Mouse (Mus musculus) small intestine, adult 2 months (tissue): ENCODE measurements around the gene Ffar1. TPM values are rescaled to one million over a fixed set of nuclear protein-coding genes. Genes with fewer than 3 reads are reported as not detected.

Source experiments
- H3K27ac ChIP-seq: fragments of 200-500 bp; 2 replicates; pipeline ENCODE4 v1.5.1; 2012; ENCODE audit warnings: low read depth, low read length, control low read depth, inconsistent platforms; ENCODE audit not compliant: insufficient read depth
- H3K27me3 ChIP-seq: fragments of 200-500 bp; 2 replicates; pipeline ENCODE4 v1.6.1; 2012; ENCODE audit warnings: mild to moderate bottlenecking, moderate library complexity, low read length, inconsistent platforms; ENCODE audit not compliant: control insufficient read depth, insufficient read depth
- H3K36me3 ChIP-seq: fragments of 200-500 bp; 2 replicates; pipeline ENCODE4 v1.6.1; 2012; ENCODE audit warnings: mild to moderate bottlenecking, low read length, control low read depth, inconsistent platforms; ENCODE audit not compliant: control insufficient read depth, insufficient read depth
- H3K4me1 ChIP-seq: fragments of 200-500 bp; 2 replicates; pipeline ENCODE4 v1.6.1; 2012; ENCODE audit warnings: low read length, inconsistent platforms, mixed read lengths; ENCODE audit not compliant: control insufficient read depth, insufficient read depth, insufficient read length
- H3K4me3 ChIP-seq: fragments of 200-500 bp; 2 replicates; pipeline ENCODE4 v1.5.1; 2012; ENCODE audit warnings: low read depth, mild to moderate bottlenecking, control low read depth, inconsistent platforms, low read length, moderate library complexity
- CTCF ChIP-seq: fragments of 200-500 bp; IDR thresholded peaks from 2 replicates; pipeline ENCODE4 v1.5.1; 2012; ENCODE audit warnings: low read depth, mild to moderate bottlenecking, control low read depth, inconsistent platforms, low read length, moderate library complexity, mixed read lengths; ENCODE audit not compliant: insufficient replicate concordance, insufficient read length; ENCODE audit errors: extremely low read depth
- POLR2A ChIP-seq: fragments of 200-500 bp; IDR thresholded peaks from 2 replicates; pipeline ENCODE4 v1.6.1; 2012; ENCODE audit warnings: low read depth, mild to moderate bottlenecking, control low read depth, inconsistent platforms, low read length, moderate library complexity
- WGBS: fragments of 180-500 bp; shearing (Covaris S2); methylation state at CpG from one replicate; pipeline ENCODE4 v1.1.7; 2018; 5-methylcytosine and 5-hydroxymethylcytosine counted together
- polyA plus RNA-seq: library from polyadenylated mRNA; depleted of rRNA; stranded (reverse); fragments of >200 nt; gene quantifications from 2 replicates; pipeline ENCODE4 v1.2.3, GENCODE M21; 2012; rRNA removed

Gene Ffar1
- 0.66 and 2.2 TPM in 2 replicates for polyA plus RNA-seq

GRCm38 (mm10) chr7:30861464-30861863 lies at the start of gene Ffar1:
Gene Ffar1 (minus strand): TSS chr7:30861564.
- Histone ChIP-seq H3K4me1 (no peaks in the 10 kb centered on the region; the same call in 1 of the 2 replicates), H3K4me3 (no peak within 1 kb of the TSS), H3K27ac (no peak within 1 kb of the TSS), H3K27me3 (no peaks in the 10 kb centered on the region), H3K36me3 (no peaks in the 10 kb centered on the region)
- 72% methylated on average over 12 of the region's 12 CpGs for WGBS
- TF ChIP-seq POLR2A (no peak), CTCF (no peak)

GRCm38 (mm10) chr7:30909773-30910172 lies 48.4 kb upstream of the Ffar1 start:
- Histone ChIP-seq H3K27ac (no peak overlapping the region), H3K4me3 (no peak overlapping the region), H3K4me1 (peaks cover 14% of the 10 kb centered on the region), H3K27me3 (no peaks in the 10 kb centered on the region), H3K36me3 (no peaks in the 10 kb centered on the region)
- WGBS = 30% methylated on average over 6 of the region's 6 CpGs
- TF ChIP-seq POLR2A = no peak
- TF ChIP-seq CTCF = no peak

- Histone ChIP-seq H3K4me3 (peak overlapping the region; percentile 43), H3K27me3 (no peaks in the 10 kb centered on the region), H3K36me3 (no peaks in the 10 kb centered on the region), H3K4me1 (peaks cover 14% of the 10 kb centered on the region), H3K27ac (no peak overlapping the region)
- 22% methylated on average over 17 of the region's 17 CpGs for WGBS
- no peak for TF ChIP-seq CTCF
- no peak for TF ChIP-seq POLR2A
Measured at GRCm38 (mm10) chr7:30908992-30909431, 47.6 kb upstream of the Ffar1 start.

- Histone ChIP-seq H3K4me1 (peaks cover 14% of the 10 kb centered on the region), H3K27me3 (no peaks in the 10 kb centered on the region), H3K27ac (no peak overlapping the region), H3K4me3 (peak overlapping the region; percentile 43), H3K36me3 (no peaks in the 10 kb centered on the region)
- TF ChIP-seq POLR2A (no peak), CTCF (no peak)
- 2% methylated on average over 24 of the region's 26 CpGs for WGBS
Measured at GRCm38 (mm10) chr7:30908277-30908991, 47.1 kb upstream of the Ffar1 start.

- Histone ChIP-seq H3K4me3 (no peak overlapping the region), H3K36me3 (no peaks in the 10 kb centered on the region), H3K27me3 (no peaks in the 10 kb centered on the region), H3K27ac (no peak overlapping the region), H3K4me1 (peaks cover 4% of the 10 kb centered on the region)
- WGBS = 18% methylated on average over 4 of the region's 4 CpGs
- no peak for TF ChIP-seq POLR2A
- TF ChIP-seq CTCF = peak; percentile 47; the same call in 1 of the 2 replicates
Measured at GRCm38 (mm10) chr7:30904042-30904441, 42.7 kb upstream of the Ffar1 start.

GRCm38 (mm10) chr7:30895217-30895616 lies 33.9 kb upstream of the Ffar1 start:
- no peak overlapping the region for H3K27ac ChIP-seq
- TF ChIP-seq POLR2A = no peak
- 38% methylated on average over 3 of the region's 3 CpGs for WGBS
- no peak overlapping the region for H3K4me3 ChIP-seq
- H3K4me1 ChIP-seq = peaks cover 8% of the 10 kb centered on the region
- H3K27me3 ChIP-seq = no peaks in the 10 kb centered on the region
- H3K36me3 ChIP-seq = no peaks in the 10 kb centered on the region

- H3K27ac ChIP-seq = no peak overlapping the region
- WGBS = 40% methylated on average over 3 of the region's 3 CpGs
- H3K36me3 ChIP-seq = no peaks in the 10 kb centered on the region
- H3K27me3 ChIP-seq = no peaks in the 10 kb centered on the region
- no peak for TF ChIP-seq CTCF
- no peak for TF ChIP-seq POLR2A
- peaks cover 8% of the 10 kb centered on the region for H3K4me1 ChIP-seq
- no peak overlapping the region for H3K4me3 ChIP-seq
Measured at GRCm38 (mm10) chr7:30892515-30892914, 31.2 kb upstream of the Ffar1 start.
